Mouse (Mus musculus) mouse trophoblast stem cell (cell line): ENCODE measurements around the gene Klk1b3.
"Not testable (repeated sequence)": the region's sequence is repeated elsewhere in the genome, so short reads cannot be mapped to it uniquely, and the experiment has no call there.

ENCODE experiments used
- in situ Hi-C, 2 experiments: fragments of 300-500 bp; cut with MseI, MboI; formaldehyde crosslinking; loops; 2 replicates in 1 of 2; 3 replicates in 1 of 2; pipeline ENCODE4 v1.15.1; 2025

Gene Klk1b3

DNA sequence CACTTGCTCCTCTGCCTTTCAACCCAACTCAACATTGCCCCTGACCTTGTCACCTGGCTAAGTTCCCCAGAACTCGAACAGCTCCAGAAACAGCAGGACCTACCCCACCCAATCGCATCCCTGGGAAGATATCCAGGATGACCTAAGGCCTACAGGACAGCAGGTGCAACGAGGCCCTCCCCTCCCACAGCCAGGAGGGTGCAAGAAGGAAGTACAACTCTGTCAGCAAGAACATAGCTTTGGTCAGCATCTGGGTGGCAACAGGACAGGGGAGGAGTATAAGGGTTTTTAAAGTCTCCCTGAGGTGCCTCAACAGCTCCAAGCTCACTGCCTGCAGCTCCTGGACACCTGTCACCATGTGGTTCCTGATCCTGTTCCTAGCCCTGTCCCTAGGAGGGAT is at the start of gene Klk1b3:
TSS of gene Klk1b3 (plus strand) at position 301 of the 400 bp plus-strand sequence.
- in situ Hi-C loops: no loop called here

DNA sequence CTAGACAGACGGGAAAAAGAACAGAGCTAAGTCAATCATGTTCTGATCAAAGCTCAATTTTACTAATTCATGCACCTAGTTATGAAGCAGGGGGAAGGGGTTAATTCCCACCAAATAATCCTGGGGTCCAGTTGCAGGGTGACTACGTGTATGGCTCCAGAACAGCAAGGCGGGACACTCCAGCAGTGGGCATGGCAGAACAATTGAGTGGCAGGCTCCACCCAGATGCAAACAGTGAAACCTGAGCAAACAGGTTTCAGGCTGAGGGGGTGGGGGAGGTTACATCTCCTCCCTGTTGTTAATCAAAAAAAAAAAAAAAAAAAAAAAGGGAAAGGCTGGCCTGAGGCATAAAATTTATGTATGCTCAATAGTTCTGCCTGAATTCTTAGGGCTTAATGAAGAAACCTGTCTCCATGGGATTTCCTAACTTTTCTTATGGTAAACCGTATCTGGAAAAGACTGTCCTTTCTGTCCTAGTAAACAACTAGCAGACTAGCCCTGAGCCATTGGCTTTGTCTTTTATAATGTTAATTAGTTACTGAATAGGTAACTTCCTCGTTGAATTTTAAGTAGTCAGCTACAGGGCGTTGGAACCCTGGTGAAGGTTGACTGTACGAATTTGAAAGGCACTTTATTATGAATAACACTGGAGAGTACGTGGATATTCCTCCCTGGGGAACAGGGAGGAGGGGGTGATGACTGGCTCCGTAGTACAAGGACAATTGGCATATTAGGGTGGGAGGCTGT is 18.5 kb upstream of the Klk1b3 start:
- in situ Hi-C loops: no loop called here

DNA sequence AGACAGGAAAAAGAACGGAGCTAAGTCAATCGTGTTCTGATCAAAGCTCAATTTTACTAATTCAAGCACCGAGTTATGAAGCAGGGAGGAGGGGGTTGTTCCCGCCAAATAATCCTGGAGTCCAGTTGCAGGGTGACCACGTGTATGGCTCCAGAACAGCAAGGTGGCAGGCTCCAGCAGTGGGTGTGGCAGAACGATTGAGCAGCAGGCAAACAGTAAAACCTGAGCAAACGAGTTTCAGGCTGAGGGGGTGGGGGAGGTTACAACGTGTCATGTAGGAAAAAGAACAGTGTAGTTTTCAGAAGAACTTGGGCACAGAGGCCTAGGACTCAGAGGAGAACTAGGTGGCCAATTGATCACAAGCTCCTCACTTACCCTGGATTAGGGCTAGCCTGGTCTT is 11.5 kb upstream of the Klk1b3 start:
- in situ Hi-C loops: not testable (repeated sequence)

DNA sequence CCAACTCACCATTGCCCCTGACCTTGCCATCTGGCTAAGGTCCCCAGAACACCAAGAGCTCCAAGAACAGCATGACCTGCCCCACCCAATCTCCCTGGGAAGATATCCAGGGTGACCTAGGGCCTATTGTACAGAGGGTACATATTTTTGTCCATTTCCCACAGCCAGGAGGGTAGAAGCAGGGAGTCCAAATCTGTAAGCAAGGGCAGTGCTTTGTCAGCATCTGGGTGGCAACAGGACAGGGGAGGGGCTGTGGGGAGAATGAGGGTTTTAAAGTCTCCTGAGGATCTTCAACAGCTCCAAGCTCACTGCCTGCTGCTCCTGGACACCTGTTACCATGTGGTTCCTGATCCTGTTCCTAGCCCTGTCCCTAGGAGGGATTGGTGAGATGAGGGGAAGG is 10.1 kb upstream of the Klk1b3 start, which contains the start of gene Klk1b24:
TSS of gene Klk1b24 (plus strand) at position 301 of the 400 bp plus-strand sequence.
- in situ Hi-C loops: not testable (repeated sequence)

DNA sequence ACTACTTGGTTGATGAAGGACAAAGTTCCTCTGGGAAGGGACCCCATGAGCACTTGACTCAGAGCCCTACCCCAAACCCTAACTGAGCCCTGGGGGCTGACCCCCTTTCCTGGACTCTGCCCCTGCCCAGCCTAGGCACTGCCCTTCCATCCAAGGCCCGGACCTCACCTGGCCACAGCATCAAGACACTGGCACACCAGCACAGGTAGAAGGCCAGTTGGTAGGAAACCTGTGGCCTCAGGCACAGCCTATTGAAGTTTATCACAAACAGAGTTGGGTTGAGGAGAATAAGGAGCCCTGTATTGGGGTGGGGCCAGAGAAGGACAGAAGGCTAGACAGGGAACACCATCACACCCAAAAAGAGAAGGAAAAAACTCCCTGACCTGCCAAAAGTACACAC is 4.5 kb upstream of the Klk1b3 start:
- in situ Hi-C loops: not testable (repeated sequence)

DNA sequence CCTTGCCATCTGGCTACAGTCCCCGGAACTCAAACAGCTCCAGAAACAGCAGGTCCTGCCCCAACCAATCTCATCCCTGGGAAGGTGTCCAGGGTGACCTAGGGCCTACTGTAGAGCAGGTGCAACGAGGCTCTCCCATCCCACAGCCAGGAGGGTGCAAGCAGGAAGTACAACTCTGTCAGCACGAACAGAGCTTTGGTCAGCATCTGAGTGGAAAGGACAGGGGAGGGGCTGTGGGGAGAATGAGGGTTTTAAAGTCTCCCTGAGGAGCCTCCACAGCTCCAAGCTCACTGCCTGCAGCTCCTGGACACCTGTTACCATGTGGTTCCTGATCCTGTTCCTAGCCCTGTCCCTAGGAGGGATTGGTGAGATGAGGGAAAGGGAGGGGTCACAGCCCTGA is 9.1 kb downstream of the Klk1b3 start, which contains the start of gene Klk1b4:
TSS of gene Klk1b4 (plus strand) at position 301 of the 400 bp plus-strand sequence.
- in situ Hi-C loops: not testable (repeated sequence)

DNA sequence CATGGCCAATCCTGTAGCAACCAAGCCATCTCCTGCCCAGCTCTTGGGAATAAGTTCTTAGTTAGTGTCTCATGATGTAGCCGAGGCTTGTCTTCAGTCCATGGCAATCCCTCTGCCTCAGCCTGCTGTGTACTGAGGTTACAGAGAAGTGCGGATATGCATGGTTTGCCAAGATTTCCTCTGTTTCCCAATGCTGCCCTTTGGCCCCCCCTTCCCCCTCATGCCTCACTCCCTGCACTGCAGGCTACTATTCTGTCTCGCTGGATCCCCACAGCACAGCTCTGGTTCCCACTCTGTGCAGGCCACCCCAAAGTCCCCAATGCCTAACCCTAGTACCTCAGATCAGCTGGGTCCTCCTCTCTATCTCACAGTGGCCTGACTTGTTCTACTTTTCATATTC is 10.3 kb downstream of the Klk1b3 start:
- in situ Hi-C loops: no loop called here

DNA sequence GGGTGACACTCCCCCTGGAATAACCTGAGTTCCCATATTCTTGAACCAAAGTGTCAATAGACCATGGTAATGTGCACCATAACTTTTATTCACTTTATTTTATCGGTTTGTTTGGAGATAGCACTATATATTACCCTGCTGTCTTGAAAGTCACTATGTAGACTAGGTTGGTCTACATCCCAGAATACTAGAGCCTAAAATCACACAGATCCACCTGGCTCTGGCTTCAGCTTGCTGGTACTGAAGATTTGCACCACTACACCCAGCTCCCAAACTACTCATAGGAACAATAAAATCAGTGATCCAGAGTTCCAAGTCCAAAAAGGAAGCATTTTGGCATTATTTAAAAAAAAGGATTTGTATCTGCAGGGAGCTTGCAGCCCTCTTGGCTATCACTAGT is 17.7 kb downstream of the Klk1b3 start, which contains the start of gene Klk1b5:
TSS of gene Klk1b5 (plus strand) at position 301 of the 400 bp plus-strand sequence.
- in situ Hi-C loops: no loop called here

DNA sequence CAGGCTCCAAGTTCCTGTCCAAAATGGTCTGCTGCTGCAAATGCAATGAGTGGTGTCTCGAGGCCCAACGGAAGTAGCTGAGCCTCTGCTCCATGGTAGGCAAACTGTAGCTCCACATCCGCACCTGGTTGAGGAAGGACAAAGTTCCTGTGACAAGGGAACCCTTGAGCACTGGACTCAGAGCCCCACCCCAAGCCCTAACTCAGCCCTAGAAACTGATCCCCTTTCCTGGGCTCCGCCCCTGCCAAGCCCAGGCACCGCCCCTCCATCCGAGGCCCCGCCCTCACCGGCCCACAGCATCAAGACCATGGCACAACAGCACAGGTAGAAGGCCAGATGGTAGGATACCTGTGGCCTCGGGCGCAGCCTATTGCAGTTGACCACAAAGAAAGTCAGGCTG is 23.6 kb downstream of the Klk1b3 start:
- in situ Hi-C loops: not testable (repeated sequence)

DNA sequence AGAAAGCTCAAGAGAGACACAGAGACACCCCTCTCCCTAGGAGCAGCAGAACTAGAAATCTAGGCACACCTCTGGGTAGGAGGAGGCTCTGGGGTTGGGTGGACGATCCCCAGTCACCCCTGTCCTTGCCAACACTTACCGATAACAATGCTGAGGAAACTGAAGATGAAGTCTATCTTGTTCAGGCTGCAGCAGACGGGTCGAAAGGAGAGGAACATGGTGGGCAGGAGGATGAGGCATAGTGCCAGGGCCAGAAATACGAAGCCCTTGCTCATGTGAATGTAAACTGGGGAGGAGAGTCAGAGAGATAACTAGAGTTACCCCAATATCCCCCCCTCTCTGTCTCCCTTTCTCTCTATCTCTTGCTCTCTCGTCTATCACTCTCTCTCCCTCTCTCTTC is 24.3 kb downstream of the Klk1b3 start:
- in situ Hi-C loops: not testable (repeated sequence)

DNA sequence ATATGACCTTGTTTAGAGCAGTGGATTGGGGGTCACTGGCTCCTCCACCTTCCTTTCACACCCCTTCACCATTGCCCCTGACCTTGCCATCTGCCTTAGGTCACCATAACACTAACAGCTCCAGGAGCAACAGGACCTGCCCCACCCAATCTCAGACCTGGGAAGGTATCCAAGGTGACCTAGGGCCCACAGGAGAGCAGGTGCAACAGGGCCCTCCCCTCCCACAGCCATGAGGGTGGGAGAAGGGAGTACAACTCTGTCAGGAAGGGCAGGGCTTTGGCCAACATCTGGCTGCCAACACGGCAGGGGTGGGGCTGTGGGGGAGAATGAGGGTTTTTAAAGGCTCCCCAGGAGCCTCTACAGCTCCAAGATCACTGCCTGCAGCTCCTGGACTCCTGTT is 27.1 kb downstream of the Klk1b3 start, which contains the start of gene Klk1:
TSS of gene Klk1 (plus strand) at position 285 of the 400 bp plus-strand sequence.
- in situ Hi-C loops: no loop called here

DNA sequence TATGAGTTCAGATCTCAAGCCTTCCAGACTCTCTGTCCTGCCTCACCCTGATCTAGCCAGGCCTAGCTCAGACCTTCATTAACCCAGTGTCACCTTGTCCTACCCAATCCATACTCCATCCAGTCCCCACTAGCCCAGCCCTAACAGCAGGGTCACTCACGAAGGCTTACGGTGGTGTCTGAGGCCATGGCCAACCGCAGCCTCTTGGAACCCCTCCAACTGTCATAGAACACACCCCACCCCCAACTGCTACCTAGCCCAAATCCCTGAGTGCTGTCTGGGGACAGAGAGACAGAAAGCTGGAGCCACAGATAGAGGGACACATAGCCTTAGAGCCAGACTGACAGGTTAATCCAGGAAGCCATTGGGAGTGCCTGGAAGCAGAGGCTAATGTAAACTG is 37.9 kb downstream of the Klk1b3 start, which contains the start of gene Gm36864:
TSS of gene Gm36864 (plus strand) at position 269 of the 400 bp plus-strand sequence.
- in situ Hi-C loops: no loop called here

DNA sequence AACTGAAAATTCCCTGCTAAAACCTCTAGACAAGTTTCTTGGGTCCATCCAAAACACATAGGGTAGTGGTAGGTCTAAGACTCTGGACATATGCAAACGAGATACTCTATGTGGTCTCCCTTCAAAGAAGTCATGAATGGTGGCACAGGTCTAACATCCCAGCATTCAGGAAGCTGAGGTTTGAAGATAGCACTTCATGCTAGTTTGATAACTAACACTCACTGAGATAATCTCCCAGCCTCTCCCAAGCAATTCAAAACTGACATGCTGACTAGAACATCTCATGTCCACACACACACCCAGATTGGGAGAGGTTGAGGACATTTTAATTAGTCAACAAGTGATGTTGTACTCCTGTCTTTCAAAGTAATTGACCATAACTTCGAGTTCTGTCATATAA is 41.9 kb downstream of the Klk1b3 start:
- in situ Hi-C loops: no loop called here

DNA sequence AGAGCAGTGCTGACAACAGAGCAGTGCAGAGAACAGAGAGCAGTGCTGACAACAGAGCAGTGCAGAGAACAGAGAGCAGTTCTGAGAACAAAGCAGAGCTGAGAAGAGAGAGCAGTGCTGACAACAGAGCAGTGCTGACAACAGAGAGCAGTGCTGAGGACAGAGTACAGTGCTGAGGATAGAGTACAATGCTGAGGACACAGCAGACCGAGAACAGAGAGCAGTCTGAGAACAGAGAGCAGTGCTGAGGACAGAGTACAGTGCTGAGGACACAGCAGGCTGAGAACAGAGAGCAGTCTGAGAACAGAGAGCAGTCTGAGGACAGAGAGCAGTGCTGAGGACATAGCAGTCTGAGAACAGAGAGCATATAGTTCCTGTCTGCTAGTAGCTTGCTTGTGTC is 42.7 kb downstream of the Klk1b3 start:
- in situ Hi-C loops: no loop called here

DNA sequence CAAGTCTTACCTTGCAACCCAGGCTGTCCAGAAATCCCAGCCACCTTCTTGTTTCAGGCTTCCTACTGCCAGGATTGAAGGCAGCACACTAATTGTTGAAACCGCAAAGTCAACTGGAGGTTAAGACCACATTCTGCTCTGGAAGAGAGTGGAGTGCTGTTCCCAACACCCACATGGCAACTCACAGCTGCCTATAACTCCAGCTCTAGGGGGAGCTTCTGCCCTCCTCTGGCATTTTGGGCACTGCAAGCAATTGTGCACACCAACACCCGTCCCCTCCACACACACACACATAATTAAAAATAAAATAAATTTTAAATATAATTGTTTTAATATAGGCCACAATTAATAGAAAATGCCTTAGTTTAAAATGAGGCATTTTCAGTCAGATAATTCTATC is 43.2 kb downstream of the Klk1b3 start:
- in situ Hi-C loops: no loop called here

DNA sequence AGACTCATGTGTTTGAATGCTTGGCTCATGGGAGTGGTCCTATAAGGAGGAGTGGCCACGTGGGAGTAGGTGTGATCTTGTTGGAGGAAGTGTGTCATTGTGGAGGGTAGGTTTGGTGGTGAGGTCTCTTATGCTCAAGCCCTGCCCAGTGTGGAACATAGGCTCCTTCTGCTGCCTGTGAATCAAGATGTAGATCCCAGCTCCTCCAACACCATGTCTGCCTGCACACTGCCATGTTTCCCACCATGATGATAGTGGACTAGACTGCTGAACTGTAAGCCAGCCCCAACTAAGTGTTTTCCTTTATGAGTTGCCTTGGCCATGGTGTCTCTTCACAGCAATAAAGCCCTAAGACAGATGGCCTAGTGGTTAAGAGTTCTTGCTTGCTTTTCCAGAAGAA is 46.1 kb downstream of the Klk1b3 start:
- in situ Hi-C loops: no loop called here

DNA sequence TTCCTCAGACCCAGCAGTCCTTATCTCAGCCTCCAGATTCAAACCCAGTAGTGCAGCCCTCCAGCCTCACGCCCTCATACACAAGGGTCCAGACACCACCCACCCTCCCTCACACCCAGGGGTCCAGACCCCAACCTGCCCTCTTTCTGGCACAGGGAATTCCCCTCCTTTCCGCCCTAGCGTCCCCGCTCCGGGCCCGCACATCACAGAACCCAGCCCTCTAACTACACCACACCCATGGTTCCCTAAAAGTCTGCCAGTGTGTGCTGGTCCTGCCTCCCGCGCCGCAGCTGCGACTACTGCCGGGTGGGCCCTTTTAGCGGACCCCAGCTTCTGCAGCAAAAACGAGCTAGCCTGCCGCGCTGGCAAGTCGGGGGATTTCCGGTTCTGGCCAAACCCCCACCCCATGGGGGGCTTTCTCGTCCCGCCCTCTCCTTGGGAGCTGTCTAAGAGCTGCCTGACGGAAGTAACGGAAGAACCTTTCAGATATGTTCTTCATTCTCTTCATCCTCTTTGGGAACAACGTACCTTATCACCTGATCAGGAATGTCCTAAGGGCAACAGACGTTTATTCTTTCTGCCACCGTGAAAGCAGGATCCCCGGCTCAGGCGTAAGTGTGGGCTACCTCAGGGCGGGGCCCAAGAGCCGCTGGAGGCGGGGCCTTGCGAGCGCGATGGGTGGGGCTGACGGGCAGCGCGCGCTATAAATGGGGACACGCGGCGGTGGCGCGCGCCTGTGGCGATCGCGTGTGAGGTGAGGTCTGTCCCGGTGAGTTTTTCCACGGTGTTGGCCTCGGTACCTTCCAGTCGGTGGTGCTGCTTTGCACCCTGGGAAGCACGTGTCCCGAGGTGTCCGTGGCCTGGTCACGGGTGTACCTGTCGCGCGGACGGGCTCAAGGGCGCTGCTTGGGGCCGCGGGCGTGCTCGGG is 48.3 kb downstream of the Klk1b3 start, which contains the start of the genes 1700028J19Rik and 2410002F23Rik:
TSS of gene 1700028J19Rik (minus strand) at position 641 of the 929 bp plus-strand sequence.
TSS of gene 2410002F23Rik (plus strand) at position 668 of the 929 bp plus-strand sequence.
- in situ Hi-C loops: no loop called here

DNA sequence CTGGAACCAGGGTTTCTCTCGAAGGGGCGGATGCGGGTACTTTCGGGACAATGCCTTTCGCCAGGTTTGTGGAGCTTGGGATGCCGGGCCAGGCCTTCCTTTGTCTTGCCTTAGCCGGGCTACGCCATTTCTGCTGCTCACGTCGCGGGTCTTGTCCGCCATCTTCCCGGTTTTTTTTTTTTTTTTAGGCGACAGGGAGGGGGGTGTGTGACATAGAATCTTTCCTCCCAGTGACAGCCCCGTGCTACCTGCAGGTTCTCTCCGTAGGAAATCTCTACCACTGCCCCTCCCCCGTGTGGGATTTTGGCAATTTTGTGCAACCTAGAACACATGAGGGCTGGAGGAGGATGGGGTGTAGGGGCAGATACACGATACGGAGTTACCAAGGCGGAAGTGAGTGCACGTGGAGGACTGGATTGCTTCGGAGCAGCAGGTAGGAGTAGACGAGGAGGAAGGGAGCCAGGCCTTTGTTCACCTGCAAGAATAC is 49.0 kb downstream of the Klk1b3 start:
- in situ Hi-C loops: no loop called here

DNA sequence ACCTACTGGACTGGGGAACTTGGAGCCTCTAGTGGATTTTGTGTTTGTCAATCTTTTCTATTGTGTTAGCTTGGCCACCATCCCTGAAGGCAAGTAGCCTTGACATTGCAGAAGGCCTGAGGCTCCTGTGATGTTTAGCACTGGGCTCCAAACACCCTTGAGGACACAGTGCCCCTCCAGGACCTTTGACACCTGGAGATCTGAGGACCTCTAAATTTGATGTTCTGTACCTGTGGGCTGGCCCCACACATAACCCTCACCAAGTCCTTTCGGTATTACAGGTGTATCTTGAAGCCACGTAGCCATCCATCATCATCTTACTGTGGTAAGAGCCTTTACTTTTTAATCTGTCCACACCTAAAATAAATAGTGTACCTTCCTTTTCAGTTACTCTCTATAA is 50.0 kb downstream of the Klk1b3 start:
- in situ Hi-C loops: no loop called here

DNA sequence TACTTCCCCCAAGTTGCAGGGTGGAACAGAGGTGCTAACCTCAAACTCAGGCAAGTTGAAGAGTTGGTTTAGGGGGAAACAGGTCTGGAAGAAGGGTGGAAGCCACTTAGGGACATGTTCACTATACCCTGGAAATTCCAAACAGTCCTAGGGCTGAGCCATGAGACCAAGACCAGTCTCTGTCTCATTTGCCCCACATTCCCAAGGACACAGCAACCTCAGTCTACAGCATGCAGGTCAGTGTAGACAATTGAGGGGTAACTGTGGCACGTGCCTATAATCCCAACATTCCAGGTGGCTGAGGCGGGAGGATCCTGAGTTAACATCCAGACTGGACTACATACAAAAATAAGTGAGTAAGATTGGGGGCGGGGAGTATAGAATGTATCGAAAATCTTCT is 51.3 kb downstream of the Klk1b3 start:
- in situ Hi-C loops: no loop called here

DNA sequence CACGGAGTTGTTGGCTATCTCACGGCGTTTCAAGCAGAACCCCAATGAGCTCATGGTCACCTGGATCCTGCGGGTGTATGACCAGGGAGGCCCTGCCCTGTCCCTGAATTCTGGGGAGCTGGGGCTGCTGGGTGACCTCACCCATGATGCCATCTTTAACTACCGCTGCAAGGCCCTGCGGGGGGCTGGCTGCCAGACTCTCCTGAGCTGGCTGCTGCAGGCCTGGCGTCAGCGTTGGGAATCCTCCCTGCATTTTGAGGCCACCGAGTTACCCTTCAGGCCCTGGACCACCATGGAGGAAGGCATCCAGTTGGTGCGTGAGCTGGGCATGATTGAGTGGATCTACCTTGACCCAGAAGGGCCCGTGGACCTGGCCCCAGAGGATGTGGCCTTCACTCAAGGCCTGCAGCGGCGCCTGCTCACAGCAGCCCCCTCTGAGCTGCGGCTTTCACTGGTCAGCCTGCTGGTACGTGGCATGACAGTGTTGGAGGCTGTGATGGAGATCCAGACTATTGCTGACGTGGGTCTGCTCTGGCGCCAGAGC is 52.8 kb downstream of the Klk1b3 start:
- in situ Hi-C loops: not testable (repeated sequence)
